Mouse (Mus musculus) cortical plate, adult 2 months (tissue): ENCODE measurements around the gene Sinhcaf. TPM values are rescaled to one million over a fixed set of nuclear protein-coding genes. Genes with fewer than 3 reads are reported as not detected.
"Not testable (repeated sequence)": the region's sequence is repeated elsewhere in the genome, so short reads cannot be mapped to it uniquely, and the experiment has no call there.

Source experiments
- H3K27ac ChIP-seq: fragments of 200-500 bp; 2 replicates; pipeline ENCODE4 v1.5.1; 2012; ENCODE audit warnings: low read length, control low read depth, inconsistent platforms; ENCODE audit not compliant: insufficient read depth
- H3K4me1 ChIP-seq: fragments of 200-500 bp; 2 replicates; pipeline ENCODE4 v1.6.1; 2011; ENCODE audit warnings: low read length; ENCODE audit not compliant: control insufficient read depth, insufficient read depth
- H3K4me3 ChIP-seq: fragments of 200-500 bp; 2 replicates; pipeline ENCODE4 v1.5.1; 2011; ENCODE audit warnings: mild to moderate bottlenecking, low read length, control low read depth; ENCODE audit not compliant: insufficient read depth
- CTCF ChIP-seq: fragments of 200-500 bp; IDR thresholded peaks from 2 replicates; pipeline ENCODE4 v1.5.1; 2011; ENCODE audit warnings: mild to moderate bottlenecking, control low read depth, low read length; ENCODE audit not compliant: insufficient read depth; ENCODE audit errors: extremely low read depth
- POLR2A ChIP-seq: fragments of 200-500 bp; IDR thresholded peaks from 2 replicates; pipeline ENCODE4 v1.6.1; 2011; ENCODE audit warnings: mild to moderate bottlenecking, low read length, control low read depth; ENCODE audit not compliant: insufficient read depth; ENCODE audit errors: extremely low read depth
- polyA plus RNA-seq: library from polyadenylated mRNA; depleted of rRNA; stranded (reverse); fragments of >200 nt; gene quantifications from 2 replicates; pipeline ENCODE4 v1.2.3, GENCODE M21; 2012; rRNA removed

Gene Sinhcaf
- 1.6 and 2.1 TPM in 2 replicates for polyA plus RNA-seq

DNA sequence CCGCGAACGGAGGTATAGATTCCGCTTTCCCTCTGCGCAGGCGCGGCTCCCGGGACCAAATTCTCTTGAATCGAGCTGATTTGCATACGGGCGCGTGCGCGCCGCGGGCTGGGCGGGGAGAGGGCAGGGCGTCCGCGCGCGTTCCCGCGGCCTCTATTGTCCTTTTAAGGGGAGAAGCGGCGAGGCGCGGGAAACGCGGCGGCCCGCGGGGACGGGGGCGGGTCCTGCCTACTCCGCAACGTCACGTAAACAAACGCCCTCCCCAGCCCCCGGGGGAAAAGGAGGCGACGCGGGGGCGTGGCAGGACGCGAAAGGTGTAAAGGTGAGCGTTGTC is at the start of gene Sinhcaf:
TSS of gene Sinhcaf (minus strand) at position 59 of the 334 bp plus-strand sequence.
- peak within 1 kb of the TSS; percentile 81 for H3K4me3 ChIP-seq

DNA sequence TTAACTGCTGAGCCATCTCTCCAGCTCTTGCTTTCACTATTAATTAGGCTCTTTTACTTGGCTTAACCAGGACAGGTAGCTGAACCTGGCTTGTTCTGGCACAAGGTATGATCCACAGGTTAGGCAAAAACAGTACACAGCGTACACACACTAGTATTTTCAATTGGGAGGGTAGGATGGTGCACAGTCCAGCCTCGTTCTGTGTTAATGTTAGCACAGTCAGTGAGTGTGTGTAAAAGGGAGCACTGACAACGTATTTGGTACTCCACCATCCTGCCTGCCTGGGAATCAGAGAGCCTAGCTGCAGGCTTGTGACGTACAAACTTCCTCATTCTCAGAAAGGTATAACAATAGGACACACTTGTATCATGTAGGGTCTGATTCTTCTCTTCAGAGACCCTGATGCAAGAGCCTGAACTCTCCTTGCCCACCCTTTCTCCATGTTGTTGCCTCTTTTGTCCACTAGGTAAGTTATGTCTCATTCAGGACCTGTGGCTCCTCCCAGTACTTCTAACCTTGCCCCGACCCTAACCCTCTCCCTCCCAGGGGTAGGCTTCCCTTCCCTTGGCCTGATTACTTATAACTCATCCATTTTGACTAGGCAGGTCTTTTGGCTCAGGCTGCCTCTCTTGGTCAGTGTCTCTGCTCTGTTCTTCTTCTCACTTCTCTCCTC is 48.2 kb upstream of the Sinhcaf start:
- Histone ChIP-seq H3K4me3 (no peak overlapping the region), H3K27ac (no peak overlapping the region), H3K4me1 (no peaks in the 10 kb centered on the region)
- TF ChIP-seq CTCF, result no peak
- no peak for TF ChIP-seq POLR2A

More for the DNA sequence above, at the start of gene Sinhcaf:
- no peak for TF ChIP-seq CTCF
- TF ChIP-seq POLR2A, result no peak
- Histone ChIP-seq H3K4me1 (no peaks in the 10 kb centered on the region), H3K27ac (no peak within 1 kb of the TSS)

DNA sequence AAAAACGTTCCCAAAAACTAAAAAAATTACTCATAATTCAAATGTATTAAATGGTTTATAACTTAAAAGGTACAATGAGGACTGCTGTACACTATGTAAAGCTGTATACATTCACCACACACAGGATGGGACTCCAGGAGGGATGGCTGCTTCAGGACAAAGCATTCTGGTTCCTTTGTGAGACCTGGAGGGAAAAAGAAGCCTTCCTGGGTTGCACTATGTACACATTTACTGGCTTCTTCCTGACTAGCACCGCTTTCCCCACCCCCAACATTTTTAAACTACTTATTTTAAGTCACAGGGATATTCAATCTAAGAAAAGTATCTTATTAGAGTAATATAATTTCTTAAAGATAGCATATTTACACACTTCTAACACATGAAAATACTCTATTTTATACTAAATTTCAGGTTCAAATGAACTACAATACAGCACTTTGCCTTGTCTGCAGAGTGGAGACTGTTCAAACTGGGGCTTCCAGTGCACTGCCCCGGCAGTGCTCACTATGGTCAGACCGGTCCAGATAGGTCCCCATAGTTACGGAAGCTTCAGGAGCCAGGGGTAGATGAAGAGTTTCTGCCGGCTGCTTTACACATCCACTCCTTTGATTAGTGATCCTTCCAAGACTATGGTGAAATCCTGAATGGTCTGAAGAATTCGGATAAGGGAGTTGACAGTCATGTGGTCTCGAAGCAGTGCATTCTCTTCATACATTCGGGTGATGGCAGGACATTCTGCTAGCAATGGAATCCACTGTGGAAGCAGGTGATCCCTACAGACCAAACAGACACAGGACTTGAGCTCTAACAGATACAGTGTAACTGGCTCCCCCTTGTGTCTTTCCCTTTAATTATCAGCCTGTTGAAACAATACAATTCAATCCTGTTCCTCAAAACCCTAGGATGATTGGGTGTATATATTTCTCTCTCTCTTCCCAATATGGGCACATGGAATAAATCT is 47.1 kb upstream of the Sinhcaf start:
- TF ChIP-seq CTCF (peak; percentile 18; the same call in 1 of the 2 replicates), POLR2A (no peak)
- Histone ChIP-seq H3K4me3 (no peak overlapping the region), H3K4me1 (no peaks in the 10 kb centered on the region), H3K27ac (no peak overlapping the region)

GRCm38 (mm10) chr6:148992373-148993116 is 46.3 kb upstream of the Sinhcaf start:
- no peaks in the 10 kb centered on the region for H3K4me1 ChIP-seq
- H3K4me3 ChIP-seq, result no peak overlapping the region
- H3K27ac ChIP-seq, result no peak overlapping the region
- TF ChIP-seq CTCF (no peak), POLR2A (no peak)

- no peak overlapping the region for H3K27ac ChIP-seq
- H3K4me3 ChIP-seq, result no peak overlapping the region
- TF ChIP-seq CTCF (no peak), POLR2A (no peak)
- H3K4me1 ChIP-seq, result no peaks in the 10 kb centered on the region
These were observed 45.5 kb upstream of the Sinhcaf start for GRCm38 (mm10) chr6:148991660-148992372.

DNA sequence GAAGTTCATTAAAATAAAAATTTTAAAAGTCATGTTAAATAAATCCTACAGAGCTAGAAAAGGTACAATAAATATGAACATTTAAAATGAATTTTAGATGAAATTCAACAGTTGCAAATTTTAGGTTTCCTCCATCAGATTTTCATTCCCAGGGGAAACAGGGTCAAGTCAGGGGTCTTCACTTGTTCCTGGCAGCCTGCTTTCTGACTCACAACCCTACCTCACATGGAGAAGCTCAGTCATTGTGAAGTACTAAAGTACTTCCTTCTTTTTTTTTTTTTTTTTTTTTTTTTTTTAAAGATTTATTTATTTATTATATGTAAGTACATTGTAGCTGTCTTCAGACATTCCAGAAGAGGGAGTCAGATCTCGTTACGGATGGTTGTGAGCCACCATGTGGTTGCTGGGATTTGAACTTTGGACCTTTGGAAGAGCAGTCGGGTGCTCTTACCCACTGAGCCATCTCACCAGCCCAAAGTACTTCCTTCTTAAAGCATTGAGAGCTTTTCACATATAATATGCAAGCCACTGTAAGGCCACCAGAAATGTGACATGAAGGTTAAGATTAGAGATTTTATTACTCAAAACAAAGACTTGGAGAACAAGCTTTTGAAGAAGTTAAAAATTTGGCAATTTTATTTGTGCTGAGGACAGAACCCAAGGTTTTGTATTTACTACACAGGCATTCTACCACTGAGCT is 43.7 kb upstream of the Sinhcaf start:
- not testable (repeated sequence) for H3K4me3 ChIP-seq, H3K4me1 ChIP-seq, H3K27ac ChIP-seq

GRCm38 (mm10) chr6:148986003-148986402 is 39.7 kb upstream of the Sinhcaf start:
- no peak overlapping the region for H3K27ac ChIP-seq
- TF ChIP-seq CTCF (no peak), POLR2A (no peak)
- H3K4me1 ChIP-seq, result no peaks in the 10 kb centered on the region
- H3K4me3 ChIP-seq, result no peak overlapping the region

- TF ChIP-seq POLR2A (no peak), CTCF (no peak)
These were observed 34.2 kb upstream of the Sinhcaf start for GRCm38 (mm10) chr6:148980495-148980894.

More at GRCm38 (mm10) chr6:148980495-148980894, 34.2 kb upstream of the Sinhcaf start:
- H3K27ac ChIP-seq, result no peak overlapping the region
- H3K4me3 ChIP-seq, result no peak overlapping the region
- no peaks in the 10 kb centered on the region for H3K4me1 ChIP-seq
